8 mouse cellular contexts compared by ENCODE assay signal in genomic region chr3:104643810-104644270, GRCm38 (mm10). TPM values are rescaled to one million over a fixed set of nuclear protein-coding genes. Genes with fewer than 3 reads are reported as not detected.
DNase-seq lines count a peak whose midpoint lies in the region; ATAC-seq and TF ChIP-seq lines count a peak whose summit lies in the region.

No protein-coding gene starts in this region.

- TF ChIP-seq EP300 in heart, adult 2 months (IDR thresholded peaks at IDR 0.05; ENCODE audit: insufficient read depth, low read depth, low read length) = peak; percentile 73

- no peaks in the 10 kb centered on the region; the same call in none of the 2 replicates for H3K4me1 ChIP-seq in heart, adult 2 months (ENCODE audit: control insufficient read depth, insufficient read depth, low read length)
- peaks cover 1% of the 10 kb centered on the region; the same call in 1 of the 2 replicates for H3K4me1 ChIP-seq in liver, adult 2 months (ENCODE audit: control insufficient read depth, insufficient read depth, low read length)

- no peak for TF ChIP-seq POLR2A in heart, adult 2 months (IDR thresholded peaks at IDR 0.05; ENCODE audit: insufficient read depth, low read depth, low read length)
- no peak for TF ChIP-seq POLR2A in liver, adult 2 months (IDR thresholded peaks at IDR 0.05; ENCODE audit: extremely low read depth, insufficient read depth, low read length)

- TF ChIP-seq CTCF in Patski (IDR thresholded peaks at IDR 0.05) = no peak
- TF ChIP-seq CTCF in heart, adult 2 months (IDR thresholded peaks at IDR 0.05) = peak; percentile 95
- TF ChIP-seq CTCF in liver, adult 2 months (IDR thresholded peaks at IDR 0.05; ENCODE audit: low read depth, low read length) = peak; percentile 79

- POLR2A ChIA-PET in Patski (lab: Charles Lee) = interaction anchor here (1.5 to 2.0 kb wide), 3 partner anchors 15 to 133 kb away, joined by 3 to 18 read pairs (median 6); partner anchors contain the start of gene Lrig2

- H3K4me3 ChIP-seq in heart, adult 2 months = no peak overlapping the region
- no peak overlapping the region for H3K4me3 ChIP-seq in liver, adult 2 months (ENCODE audit: insufficient read depth, low read depth, low read length)

- no peak overlapping the region for H3K9ac ChIP-seq in heart, adult 2 months (ENCODE audit: low read depth, low read length)
- H3K9ac ChIP-seq in liver, adult 2 months (ENCODE audit: low read depth, low read length) = no peak overlapping the region

- H3K27me3 ChIP-seq in Patski = no peaks in the 10 kb centered on the region
- H3K27me3 ChIP-seq in heart, adult 2 months (ENCODE audit: control insufficient read depth, insufficient read depth, low read length) = no peaks in the 10 kb centered on the region
- H3K27me3 ChIP-seq in liver, adult 2 months (ENCODE audit: control insufficient read depth, insufficient read depth, low read length) = no peaks in the 10 kb centered on the region

- peak; percentile 44 for ATAC-seq in Patski

- CTCF ChIA-PET in Patski (lab: Charles Lee) = interaction anchor here (1.1 to 6.3 kb wide), 15 partner anchors 10 to 132 kb away, joined by 3 to 74 read pairs (median 5); partner anchors contain the start of gene Lrig2

- no peak overlapping the region for H3K27ac ChIP-seq in heart, adult 2 months
- H3K27ac ChIP-seq in liver, adult 2 months (replicated peaks; ENCODE audit: insufficient read depth, low read depth, low read length) = no peak overlapping the region

- DNase-seq in CD4-positive helper T cell, adult 2 months (ENCODE audit: low read depth, low spot score) = peak; percentile 72
- DNase-seq in Patski (ENCODE audit: low read depth, low spot score) = no peak
- DNase-seq in cerebellum, postnatal 25 days = peak; percentile 71 to 81
- peak; percentile 57 to 62 for DNase-seq in heart, adult 2 months
- DNase-seq in kidney, adult 9 months = peak; percentile 78
- peak; percentile 66 for DNase-seq in liver, adult 2 months (ENCODE audit: extremely low read depth, low read depth, low spot score)
- DNase-seq in natural killer cell, adult 2 months (ENCODE audit: low spot score in 2 of 2) = peak; percentile 38 to 53
- peak; percentile 74 for DNase-seq in thymus, postnatal 14 days

- intact Hi-C loops in heart, adult 2 months (cut with DNase I) = loop anchor here (1.0 to 2.0 kb wide), 2 partner anchors 31 to 103 kb away; no protein-coding TSS in a partner anchor

- 6% methylated on average over 2 of the region's 2 CpGs for WGBS in heart, adult 2 months
- WGBS in liver, adult 2 months = 6% methylated on average over 2 of the region's 2 CpGs

- H3K79me2 ChIP-seq in heart, adult 2 months (replicated peaks; ENCODE audit: control insufficient read depth, insufficient read depth, low read length) = no peaks in the 10 kb centered on the region; the same call in 1 of the 2 replicates
- H3K79me2 ChIP-seq in liver, adult 2 months (ENCODE audit: control insufficient read depth, insufficient read depth, low read length) = peaks cover 20% of the 10 kb centered on the region; the same call in 1 of the 2 replicates

- in situ Hi-C loops in Patski (cut with MboI; ENCODE audit: low pct_unique_long_range_greater_than_20kb) = loop anchor here (5.0 kb wide), 3 partner anchors 33 to 132 kb away; partner anchors contain the start of gene Lrig2

- H3K36me3 ChIP-seq in heart, adult 2 months (ENCODE audit: control insufficient read depth, insufficient read depth, low read length) = peaks cover 2% of the 10 kb centered on the region; the same call in 1 of the 2 replicates
- no peaks in the 10 kb centered on the region for H3K36me3 ChIP-seq in liver, adult 2 months (ENCODE audit: control insufficient read depth, insufficient read depth, low read length)

RNA-seq across cellular contexts. Expression of gene Slc16a1, which starts 5.4 kb away (rescaled TPM):
- 48.1 TPM for polyA plus RNA-seq in Patski (2021)
- total RNA-seq in heart, adult 2 months (2021) = 100 to 1,000 TPM; 157 to 177 TPM
- polyA plus RNA-seq in heart, adult 2 months (2012; rRNA removed) = 91.9 and 179 TPM in 2 replicates
- 34.2 and 41.3 TPM in 2 replicates for total RNA-seq in liver, adult 2 months (2014; rRNA removed)
- polyA plus RNA-seq in liver, adult 2 months (2012; rRNA removed) = 30.8 and 35.4 TPM in 2 replicates
